Mouse (Mus musculus): ENCODE data around the gene Cit.

Gene Cit

DNA sequence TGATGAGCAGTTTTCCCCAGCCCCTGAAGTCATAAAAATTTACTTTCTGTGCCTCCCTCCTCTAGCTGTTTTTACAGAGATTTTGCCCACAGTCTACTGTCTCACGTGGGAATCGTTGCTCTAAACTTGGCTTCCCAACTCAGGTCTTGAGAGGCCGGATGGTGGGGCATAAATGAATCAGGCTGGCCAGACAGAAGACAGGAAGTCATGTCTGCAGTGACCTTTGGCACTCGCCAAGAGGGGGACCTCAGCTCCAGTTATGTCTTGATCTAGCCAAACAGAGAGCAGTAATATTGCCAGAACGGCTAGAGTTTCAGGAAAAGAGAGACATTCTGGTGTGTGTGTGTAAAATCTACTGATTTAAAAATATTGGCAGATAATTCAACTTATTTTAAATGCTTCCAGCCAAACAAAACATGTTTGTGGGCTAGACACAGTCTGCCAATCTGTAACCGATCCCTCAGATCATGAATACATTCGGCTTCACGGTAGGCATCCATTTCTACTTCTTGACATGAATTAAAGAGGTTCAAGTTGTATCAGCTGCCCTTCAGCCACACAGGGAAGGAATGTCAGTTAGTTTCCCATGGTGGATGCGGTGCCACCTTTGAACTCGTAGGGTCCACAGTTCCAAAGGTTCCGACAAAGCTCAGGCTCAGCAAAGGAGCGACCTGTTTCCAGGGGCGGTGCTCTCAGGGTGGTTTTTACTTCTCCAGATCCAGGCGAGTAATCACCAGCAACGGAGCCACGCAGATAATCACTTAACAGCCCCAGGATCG is 5.4 kb downstream of the Cit start:
- DNase-seq (ENCODE audit: extremely low read depth, low read depth, low spot score), result no peak

- no peak for DNase-seq (ENCODE audit: extremely low read depth, low read depth, low spot score)
Measured at GRCm38 (mm10) chr5:115851029-115851365, 5.9 kb downstream of the Cit start.

DNA sequence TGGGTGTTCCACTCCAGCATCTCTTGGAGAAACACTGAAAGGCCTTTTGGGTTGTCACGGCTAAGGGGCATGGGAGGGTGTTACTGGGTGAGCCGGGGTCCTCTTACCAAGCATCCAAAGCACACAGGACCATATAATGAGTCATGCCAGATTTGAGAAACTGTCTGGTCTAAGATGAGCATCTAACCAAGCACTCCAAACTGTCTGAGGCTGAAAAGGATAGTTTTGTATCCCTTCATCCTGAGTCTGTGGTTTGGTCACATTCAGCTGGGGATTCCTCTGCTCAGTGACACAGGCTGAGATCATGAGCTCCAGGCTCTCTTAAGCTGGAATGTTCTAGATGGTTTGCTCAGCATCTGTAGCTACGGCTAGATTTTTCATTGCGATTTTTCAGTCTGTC is 7.4 kb downstream of the Cit start:
- no peak for DNase-seq (ENCODE audit: extremely low read depth, low read depth, low spot score)

DNA sequence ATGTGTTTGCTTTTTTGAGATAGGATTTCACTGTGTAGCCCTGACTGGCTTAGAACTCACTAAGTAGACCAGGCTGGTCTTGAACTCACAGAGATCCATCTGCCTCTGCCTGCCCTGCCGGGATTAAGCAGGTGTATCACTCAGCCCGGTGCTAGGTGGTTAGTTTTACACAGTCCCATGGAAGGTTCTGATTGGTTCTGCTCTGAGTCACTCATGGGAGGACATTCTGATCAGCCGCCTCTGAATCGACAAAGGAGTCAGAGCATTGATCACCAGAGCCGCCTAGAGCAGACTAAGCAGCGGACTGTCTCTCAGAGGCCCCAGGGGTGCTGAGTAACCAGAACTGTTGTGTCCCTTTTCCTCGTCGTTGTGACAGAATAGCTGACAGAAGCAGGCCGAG is 8.6 kb downstream of the Cit start:
- no peak for DNase-seq (ENCODE audit: extremely low read depth, low read depth, low spot score)

- no peak for DNase-seq (ENCODE audit: extremely low read depth, low read depth, low spot score)
Measured at GRCm38 (mm10) chr5:115854370-115854769, 9.3 kb downstream of the Cit start.

- no peak for DNase-seq (ENCODE audit: extremely low read depth, low read depth, low spot score)
Measured at GRCm38 (mm10) chr5:115858652-115859051, 13.6 kb downstream of the Cit start.

- DNase-seq (ENCODE audit: extremely low read depth, low read depth, low spot score), result no peak
Measured at GRCm38 (mm10) chr5:115859461-115859860, 14.4 kb downstream of the Cit start.

- DNase-seq (ENCODE audit: extremely low read depth, low read depth, low spot score), result no peak
Measured at GRCm38 (mm10) chr5:115861991-115862390, 16.9 kb downstream of the Cit start.

DNA sequence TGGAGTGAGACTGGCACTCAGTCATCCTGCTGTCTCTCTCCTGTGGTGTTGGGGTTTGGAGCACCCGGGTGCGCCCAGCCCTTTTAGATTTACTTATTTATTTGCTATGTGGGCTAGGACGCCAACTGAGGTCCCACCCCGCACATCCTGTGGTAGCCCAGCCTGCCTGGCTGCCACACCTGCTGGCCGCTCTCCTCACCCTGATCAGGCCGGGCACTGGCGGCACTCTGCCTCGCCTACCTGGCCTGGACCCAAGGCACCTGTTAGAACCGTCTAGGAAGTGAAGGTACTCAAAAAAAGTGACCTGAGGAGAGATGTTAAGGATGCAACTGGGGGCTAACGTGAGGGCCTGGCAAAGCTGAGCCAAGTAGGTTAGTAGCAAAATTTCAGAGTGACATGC is 17.4 kb downstream of the Cit start:
- DNase-seq (ENCODE audit: extremely low read depth, low read depth, low spot score), result no peak

- DNase-seq (ENCODE audit: extremely low read depth, low read depth, low spot score), result no peak
Measured at GRCm38 (mm10) chr5:115866296-115866695, 21.2 kb downstream of the Cit start.

DNA sequence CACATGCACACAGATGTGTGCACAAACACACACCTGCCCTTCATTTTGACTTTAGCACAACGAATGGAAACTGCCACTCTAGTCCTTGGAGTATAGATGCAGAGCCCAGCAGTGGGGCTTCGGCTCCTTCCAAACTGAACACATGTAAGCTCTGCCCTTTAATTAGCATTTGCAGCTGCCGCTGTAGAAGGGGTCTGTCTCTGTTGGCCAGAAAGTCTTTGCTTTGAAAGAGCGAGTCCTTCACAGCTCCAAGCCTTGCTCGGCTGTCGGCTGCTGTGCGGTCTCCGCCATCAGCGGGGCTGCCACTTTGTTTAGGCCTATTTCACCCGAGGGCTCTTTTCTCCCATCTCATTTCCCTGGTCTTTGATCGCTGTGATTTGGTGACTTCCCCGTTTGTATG is 23.5 kb downstream of the Cit start:
- DNase-seq (ENCODE audit: extremely low read depth, low read depth, low spot score), result no peak

- no peak for DNase-seq (ENCODE audit: extremely low read depth, low read depth, low spot score)
Measured at GRCm38 (mm10) chr5:115869198-115869597, 24.1 kb downstream of the Cit start.

- DNase-seq (ENCODE audit: extremely low read depth, low read depth, low spot score), result no peak
Measured at GRCm38 (mm10) chr5:115871153-115871552, 26.1 kb downstream of the Cit start.

DNA sequence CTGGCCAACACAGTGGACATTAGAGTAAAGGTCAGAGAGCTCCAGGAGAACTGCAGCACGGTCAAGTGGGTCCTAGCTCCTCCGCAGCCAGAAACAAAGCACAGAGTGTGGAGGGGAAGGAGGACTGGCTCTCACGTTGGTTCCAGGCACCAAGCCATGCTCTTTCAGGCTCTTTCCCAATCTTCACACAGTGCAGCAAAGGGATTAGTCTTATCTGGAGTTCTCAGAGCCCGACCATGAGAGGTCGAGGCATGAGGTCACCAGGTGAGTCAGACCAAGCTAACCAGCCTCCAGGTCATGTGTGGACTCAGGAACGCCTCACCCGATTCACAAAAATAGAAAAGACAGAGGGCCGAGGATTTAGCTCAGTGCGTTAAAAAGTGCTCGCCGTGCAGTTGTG is 27.0 kb downstream of the Cit start:
- DNase-seq (ENCODE audit: extremely low read depth, low read depth, low spot score), result no peak

- no peak for DNase-seq (ENCODE audit: extremely low read depth, low read depth, low spot score)
Measured at GRCm38 (mm10) chr5:115872956-115873355, 27.9 kb downstream of the Cit start.

- no peak for DNase-seq (ENCODE audit: extremely low read depth, low read depth, low spot score)
Measured at GRCm38 (mm10) chr5:115877425-115877824, 32.3 kb downstream of the Cit start.

DNA sequence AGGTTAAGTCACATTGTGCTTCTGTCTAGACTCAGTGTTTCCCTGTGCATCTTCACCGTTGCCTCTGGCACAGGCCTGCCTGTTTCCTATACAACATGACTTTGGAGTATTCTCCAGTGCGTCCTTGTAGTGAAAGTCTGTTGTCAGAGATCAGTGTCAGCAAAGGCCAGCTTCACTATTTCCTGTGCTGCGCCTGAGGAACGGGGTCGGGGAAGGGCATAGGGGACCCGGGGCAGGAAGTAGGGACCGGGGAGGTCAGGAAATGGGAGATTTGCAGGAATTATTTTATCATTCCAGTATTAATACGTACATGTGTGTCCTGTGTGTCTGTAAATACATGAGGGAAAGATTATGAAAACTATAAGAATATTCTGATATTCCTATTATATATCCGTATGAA is 37.1 kb downstream of the Cit start:
- DNase-seq (ENCODE audit: extremely low read depth, low read depth, low spot score), result no peak

- DNase-seq (ENCODE audit: extremely low read depth, low read depth, low spot score), result no peak
Measured at GRCm38 (mm10) chr5:115884429-115884828, 39.4 kb downstream of the Cit start.

GRCm38 (mm10) chr5:115893772-115894171 is 48.7 kb downstream of the Cit start:
- no peak for DNase-seq (ENCODE audit: extremely low read depth, low read depth, low spot score)

- no peak for DNase-seq (ENCODE audit: extremely low read depth, low read depth, low spot score)
Measured at GRCm38 (mm10) chr5:115897036-115897435, 52.0 kb downstream of the Cit start.

DNA sequence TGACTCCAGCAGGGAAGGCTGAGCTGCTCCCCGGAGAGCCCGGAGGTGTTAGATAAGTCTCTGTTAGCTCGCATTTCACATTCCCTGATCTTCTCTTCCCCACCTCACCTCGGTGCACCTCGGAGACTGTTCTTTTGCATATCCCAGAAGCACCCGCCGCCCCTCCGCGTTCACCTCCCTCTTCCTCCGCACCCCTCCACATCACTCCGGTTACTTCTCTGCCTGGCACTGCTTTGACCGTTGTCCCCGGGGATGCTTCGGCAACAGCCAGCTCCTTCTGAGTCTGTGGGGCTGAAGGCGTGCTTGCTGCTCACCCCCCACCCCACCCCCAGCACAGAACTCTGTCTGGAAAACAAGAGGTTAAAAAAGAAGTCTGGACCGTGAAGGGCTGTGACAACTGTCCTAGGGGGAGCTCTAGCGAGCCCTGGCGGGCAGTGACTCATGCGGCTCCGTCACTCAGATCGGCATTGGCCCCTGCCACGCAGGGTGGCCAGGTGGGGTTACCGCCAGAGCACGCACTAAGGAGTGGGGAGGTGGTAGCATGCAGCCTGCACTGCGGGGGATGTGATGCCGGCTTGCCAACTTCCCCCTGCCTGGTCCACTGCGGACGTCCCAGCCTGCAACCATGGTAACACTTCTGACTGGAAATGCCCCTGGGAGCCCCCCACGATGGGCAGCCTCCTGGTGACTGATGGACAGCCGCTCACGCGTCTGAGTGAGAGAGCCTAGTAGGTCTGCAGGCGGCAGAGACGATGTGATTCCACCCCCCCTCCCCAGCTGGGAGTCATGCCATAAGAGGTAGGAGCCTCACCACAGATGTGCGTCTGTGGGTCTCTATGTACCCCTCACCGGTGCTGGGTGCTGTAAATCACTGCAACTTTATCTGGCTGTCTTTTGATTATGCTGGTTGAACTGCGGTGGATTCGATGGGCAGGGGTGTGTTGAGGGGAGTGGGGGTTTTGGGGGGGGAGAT is 62.2 kb downstream of the Cit start:
- DNase-seq (ENCODE audit: extremely low read depth, low read depth, low spot score), result no peak

GRCm38 (mm10) chr5:115908251-115908650 is 63.2 kb downstream of the Cit start:
- no peak for DNase-seq (ENCODE audit: extremely low read depth, low read depth, low spot score)
